Mouse (Mus musculus) testis, adult 2 months (tissue): ENCODE results near the gene Fcrla.

ENCODE experiments used
- CTCF ChIP-seq: fragments of 200-500 bp; IDR thresholded peaks from 2 replicates; pipeline ENCODE4 v1.5.1; 2012; ENCODE audit warnings: low read depth, mild to moderate bottlenecking, inconsistent platforms, low read length, moderate library complexity; ENCODE audit not compliant: control insufficient read depth, insufficient read depth, insufficient replicate concordance
- POLR2A ChIP-seq: fragments of 200-500 bp; IDR thresholded peaks from 2 replicates; pipeline ENCODE4 v1.6.1; 2012; ENCODE audit warnings: low read depth, mild to moderate bottlenecking, inconsistent platforms, low read length, moderate library complexity; ENCODE audit not compliant: control insufficient read depth

DNA sequence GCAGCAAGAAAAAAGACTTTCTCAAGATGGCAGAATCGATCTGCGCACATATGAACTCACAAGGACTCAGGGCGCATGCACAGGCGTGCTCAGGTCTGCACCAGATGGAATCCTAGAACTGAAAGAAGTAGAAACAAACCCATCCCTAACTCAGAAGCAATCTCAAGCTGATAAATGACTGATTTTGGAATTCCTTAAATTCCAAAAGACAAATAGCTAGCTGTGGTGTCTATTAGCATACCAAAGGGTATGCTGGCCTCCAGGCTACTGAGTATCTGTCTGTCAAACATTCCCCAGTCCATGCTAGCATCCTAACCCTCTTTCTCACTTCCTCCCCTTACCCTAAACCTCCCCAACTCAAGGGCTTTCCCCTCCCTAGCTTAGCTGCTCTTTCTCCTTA, 38.1 kb downstream of the Fcrla start:
- no peak for TF ChIP-seq POLR2A
- no peak for TF ChIP-seq CTCF
